Mouse (Mus musculus) megakaryocyte progenitor cell, adult 5-6 weeks (primary cell): Measurements from ENCODE around the gene 4931440F15Rik. TPM values are rescaled to one million over a fixed set of nuclear protein-coding genes. Genes with fewer than 3 reads are reported as not detected.
"Not testable (repeated sequence)": the region's sequence is repeated elsewhere in the genome, so short reads cannot be mapped to it uniquely, and the experiment has no call there.

Experiments used
- ATAC-seq: replicated peaks from 2 replicates; pipeline ENCODE4 v1.8.0; 2016; ENCODE audit warnings: mild to moderate bottlenecking, moderate TSS enrichment, inconsistent platforms; ENCODE audit not compliant: poor library complexity
- total RNA-seq, 2 experiments: library from RNA; stranded (forward) in 1 of 2; stranded (reverse) in 1 of 2; fragments of 157-497, 149-512 nt in 1 of 2; fragments of 200-1000 nt in 1 of 2; gene quantifications; 2 replicates each; pipeline versions ENCODE4 v1.2.3 to v1.2.4; 2015 to 2017

The 4931440F15Rik gene
- total RNA-seq (2015) (not detected in 2 replicates), total RNA-seq (2017) (not detected in 2 replicates)

DNA sequence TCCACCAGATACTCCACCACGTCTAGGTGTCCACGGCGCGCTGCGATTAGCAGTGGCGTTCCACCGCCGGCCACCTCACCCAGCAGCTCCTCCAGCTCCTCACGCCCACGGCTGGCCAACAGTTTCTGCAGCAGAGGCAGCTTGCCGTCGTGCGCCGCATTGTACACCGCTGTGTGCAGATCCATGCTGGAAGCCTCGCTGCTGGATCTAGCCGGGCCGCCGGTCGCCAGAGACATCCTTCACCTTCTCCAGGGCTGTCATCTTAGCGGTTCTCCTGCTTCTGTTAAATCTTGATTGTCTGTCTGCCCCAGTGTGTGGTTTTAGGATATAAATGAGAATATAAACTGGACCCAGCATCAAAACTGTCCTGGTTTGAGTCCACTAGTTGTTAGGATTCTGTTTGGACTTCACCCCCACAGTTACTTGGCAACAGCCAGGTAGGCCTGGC lies at the start of gene 4931440F15Rik:
Gene 4931440F15Rik (minus strand): TSS at position 398 of the 448 bp plus-strand sequence.
- peak; percentile 24; the same call in 1 of the 2 replicates for ATAC-seq

DNA sequence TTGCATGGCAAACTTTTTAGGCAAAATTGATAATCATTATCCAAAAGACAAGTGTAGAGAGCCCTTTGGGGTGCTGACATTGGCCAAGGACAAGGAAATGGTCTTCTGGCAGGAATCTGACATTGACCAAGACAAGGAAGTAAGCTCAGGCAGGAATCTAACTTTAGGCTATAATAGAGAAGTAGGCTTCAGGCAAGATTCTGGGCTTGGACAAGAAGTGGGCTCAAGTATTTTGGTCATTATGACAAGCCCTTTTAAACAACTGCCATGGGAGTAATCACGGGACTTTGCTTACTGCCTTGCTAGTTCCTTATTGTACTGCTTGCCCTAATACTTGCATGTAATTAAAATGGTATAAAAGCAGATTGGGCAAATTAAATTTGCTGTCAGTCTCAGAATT lies 49.3 kb upstream of the 4931440F15Rik start:
- ATAC-seq: not testable (repeated sequence)

DNA sequence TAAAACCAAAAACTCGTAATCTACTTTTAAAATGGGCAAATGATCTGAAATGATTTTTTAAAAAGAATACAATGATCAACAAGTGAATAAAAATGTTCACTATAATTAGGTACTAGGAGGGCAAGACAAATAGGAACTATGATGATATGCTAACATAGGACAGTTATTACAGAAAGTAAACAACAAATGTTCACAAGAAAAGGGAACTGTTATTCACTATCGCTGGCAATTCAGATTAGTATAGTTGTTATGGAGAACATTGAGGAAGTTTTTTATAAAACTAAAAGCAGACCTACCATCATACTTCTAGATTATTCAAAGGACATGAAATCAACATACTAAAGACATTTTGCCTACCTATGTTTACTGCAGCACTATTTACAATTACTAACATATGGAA lies 44.7 kb upstream of the 4931440F15Rik start:
- no peak for ATAC-seq

DNA sequence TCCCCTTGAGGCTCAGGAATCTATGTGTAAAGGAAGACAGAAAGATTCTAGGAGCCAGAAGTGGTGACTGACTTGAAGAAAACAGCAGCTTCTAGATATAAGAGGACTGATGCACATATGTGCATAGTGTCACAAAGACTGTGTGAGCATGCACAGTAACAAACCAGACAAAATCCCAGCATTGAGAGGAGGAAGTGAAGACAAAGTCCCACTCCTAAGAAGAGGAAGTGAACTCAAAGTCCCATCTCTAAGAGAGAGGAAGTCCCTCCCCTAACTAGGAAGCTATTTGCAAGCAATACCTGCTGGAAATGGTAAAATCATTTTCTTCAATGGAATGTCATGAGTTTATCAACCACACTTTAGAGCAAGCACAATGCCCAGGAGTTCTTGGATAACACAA lies 38.8 kb upstream of the 4931440F15Rik start:
- ATAC-seq: peak; percentile 90

DNA sequence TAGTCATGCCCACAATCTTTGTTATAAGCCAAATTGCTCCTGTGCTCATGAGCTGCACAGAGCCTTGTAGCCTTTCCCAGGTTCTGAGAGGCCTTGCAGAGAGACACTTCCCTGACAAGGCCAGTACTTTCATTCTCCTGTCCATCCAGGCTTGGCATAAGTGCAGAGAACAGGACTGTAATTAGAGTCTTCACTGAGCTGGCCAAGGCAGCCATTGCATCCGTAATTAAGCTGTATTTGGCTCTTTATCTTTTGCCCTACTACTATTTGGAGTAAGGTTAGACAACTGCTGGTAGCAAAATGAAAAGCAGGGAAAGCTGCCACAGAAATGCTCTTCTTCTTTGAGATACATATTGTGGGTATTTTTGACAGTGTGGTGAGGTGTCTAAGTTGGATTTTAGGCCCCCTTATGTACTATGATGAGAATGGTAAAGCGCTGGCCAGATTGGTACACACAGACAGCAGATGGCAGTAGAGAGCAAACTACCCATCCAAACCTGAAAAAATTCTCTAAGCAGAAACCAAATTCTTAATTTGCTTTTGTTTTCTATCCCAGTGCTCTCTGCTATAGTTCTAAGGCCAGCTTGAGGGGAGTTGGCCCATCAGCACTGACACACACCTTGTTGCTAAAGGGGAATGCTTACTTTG lies 36.4 kb upstream of the 4931440F15Rik start:
- ATAC-seq: peak; percentile 85

DNA sequence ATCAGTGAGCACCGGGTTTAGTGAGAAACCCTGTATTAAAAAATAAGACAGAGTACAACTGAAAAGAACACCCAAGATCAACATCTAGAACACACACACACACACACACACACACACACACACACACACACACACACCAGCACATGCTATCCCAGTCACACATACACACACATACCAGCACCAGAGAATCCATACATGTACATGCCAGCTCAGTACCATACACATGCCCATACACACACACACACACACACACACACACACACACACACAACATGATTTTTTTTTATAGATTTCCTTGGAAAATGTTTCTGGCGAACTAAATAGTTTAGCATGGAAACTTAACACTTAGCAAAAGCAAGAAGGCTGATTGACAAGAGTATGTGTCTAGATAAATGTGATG lies 35.6 kb upstream of the 4931440F15Rik start:
- no peak for ATAC-seq

DNA sequence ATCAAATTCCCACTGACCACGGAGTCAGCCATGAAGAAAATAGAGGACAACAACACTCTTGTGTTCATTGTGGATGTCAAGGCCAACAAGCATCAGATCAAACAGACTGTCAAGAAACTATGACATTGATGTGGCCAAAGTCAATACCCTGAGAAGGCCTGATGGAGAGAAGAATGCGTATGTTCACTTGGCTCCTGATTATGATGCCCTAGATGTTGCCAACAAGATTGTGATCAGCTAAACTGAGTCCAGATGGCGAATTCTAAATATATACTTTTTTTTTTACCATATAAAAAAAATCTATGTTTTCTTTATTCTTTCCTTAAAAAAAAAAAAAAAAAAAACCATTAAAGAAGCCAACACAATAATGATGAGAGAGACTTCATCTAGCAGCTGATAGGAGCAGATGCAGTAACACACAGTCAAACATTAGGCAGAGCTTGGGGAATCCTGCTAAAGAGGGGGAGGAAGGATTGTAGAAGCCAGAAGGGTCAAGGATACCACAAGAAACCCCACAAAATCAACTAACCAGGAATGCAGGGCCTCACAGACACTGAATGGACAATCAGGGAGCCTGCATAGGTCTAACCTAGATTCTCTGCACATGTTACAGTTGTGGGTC lies 15.2 kb upstream of the 4931440F15Rik start:
- ATAC-seq: no peak

DNA sequence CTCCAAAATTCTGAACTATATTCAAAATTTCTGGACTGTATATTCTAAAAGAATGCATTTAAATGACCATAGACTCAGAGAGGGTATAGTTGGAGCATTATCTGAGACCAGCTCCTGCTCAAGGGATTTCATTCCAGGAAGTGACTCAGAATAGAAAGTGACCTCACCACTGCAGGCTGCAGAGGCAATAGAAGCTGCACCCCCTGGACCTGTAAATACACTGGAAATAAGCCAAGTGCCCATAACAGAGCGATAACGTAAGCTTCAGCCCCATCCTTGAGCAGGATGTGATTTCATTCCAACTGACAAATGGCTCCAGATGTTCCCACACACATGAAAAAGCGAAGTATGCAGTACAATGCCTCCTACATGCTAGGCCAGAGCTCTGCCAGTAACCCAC lies 14.3 kb upstream of the 4931440F15Rik start:
- no peak for ATAC-seq

DNA sequence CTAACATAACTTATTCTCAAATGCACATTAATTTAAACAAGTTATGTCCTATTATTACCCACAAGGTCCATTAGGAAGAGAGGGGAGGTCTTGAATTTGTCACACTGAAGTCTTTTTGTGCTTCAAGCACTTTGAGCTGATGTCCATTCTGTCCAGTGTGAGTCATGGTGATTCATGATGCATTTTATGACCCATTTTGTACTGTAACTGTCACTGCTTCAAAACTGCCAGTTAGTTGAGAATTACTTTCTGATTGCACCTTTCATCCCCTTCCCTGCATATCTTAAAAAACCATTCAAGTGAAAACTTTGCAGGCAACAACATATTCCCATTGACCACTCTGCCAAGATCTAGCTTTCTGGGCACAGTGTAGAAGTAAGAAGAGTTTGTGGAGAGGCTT lies 11.6 kb upstream of the 4931440F15Rik start:
- no peak for ATAC-seq

DNA sequence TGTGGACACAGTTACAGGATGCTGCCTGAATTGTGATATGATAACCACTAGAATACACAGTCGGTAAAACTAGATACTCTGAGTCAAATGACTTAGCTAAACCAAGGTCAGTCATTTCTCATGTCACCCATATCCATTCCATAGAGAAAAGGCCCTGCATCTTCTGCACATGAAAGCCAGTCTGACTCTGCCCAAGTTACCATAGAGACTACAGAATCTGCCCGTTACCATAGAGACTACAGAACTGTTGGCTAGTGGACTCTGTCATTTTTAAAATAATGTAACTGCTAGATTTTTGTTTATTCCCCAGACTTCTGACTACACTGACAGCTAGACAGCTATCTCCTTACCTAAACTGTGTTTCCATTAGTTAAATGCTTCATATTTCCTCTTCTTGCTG lies 2.3 kb upstream of the 4931440F15Rik start:
- ATAC-seq: no peak

DNA sequence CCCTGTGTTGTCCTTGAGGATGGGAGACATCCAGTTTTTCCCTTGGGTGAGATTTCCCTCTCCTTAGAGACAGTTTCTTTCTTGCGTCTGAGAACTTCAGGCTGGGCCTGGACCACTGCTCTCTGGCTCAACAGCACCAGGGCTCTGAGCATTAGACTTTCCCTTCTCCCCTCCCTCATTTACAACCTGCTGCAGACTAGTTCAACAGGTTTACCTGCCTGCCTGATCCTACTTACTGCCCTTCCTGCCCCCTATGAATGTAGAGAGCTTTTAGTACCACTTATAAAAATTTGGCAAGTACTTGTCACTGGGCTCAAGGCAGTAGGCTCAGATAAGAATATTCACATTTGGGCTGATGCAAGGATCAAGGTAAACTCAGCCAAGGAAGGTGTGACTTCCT lies 533 bp upstream of the 4931440F15Rik start:
- ATAC-seq: no peak

DNA sequence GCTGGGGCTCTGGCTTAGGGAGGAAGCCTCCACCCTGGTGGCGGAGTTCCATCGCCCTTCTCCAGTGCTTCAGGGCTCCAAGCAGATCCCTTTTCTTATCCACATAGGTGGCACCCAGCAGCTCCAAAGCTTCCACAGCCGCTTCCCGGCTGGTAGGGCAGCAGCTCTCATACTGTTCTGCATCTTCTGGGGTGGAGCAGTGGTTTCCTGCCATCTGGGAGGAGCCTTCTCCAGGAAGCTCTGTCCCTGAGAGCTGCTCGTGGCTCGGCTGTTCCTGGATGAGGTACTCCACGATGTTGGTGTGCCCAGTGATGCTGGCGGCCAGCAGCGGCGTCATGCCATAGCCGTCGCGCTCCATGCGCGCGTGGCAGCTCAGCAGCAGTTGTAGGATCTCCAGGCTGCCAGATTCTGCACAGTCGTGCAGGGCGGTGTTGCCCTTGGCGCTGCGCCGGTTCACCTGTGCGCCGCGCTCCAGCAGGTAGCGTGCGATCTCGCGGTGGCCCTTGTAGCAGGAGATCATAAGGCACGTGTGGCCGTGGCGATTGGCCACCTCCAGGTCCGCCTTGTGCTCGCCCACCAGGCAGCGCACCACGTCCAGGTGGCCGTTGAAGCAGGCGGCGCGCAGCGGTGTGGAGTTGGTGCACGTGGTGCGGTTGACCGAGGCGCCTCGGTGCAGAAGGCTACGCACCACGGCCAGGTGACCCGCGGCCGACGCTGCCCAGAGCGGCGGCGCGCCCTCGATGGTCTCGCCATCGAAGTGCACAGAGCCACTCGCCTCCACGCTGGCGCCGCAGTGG lies 796 bp downstream of the 4931440F15Rik start:
- ATAC-seq: peak; percentile 54

DNA sequence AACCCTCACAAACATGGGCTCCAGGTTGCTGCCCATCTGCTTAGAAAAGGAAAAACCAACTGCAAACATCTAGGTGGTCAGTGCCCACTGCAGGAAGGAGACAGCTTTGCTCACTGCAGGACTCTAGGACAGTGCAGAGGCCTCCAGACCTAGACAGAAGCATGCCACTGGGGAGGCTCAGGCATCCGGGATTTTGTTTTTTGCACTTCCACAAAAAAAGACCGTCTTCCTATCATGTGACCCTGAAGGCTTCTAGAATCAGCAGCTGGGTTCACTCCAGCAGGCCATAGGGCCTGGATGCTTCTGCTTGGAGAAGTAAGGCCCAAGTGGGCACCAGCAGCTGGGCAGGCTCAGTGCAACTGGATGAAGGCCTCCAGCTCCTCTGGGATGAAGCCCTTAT lies 2.3 kb downstream of the 4931440F15Rik start:
- no peak for ATAC-seq

DNA sequence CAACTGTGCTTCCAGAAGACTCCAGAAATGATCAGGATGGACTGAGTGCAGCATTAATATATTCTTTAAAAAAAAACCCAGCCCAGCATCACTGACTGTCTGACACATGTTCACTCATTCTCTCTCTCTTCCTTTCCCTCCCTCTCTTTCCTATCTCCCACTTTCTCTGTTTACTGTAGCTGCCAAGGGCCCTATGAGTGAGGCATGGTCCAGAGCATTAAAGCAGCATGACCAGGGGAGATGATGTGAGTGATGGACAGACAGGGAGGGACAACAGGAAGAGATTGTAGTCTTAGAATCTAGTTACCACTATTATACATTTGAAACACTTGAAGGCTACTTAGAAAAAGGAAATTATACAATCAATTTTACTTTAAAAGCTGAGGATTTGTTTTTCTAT lies 9.8 kb downstream of the 4931440F15Rik start:
- no peak for ATAC-seq

DNA sequence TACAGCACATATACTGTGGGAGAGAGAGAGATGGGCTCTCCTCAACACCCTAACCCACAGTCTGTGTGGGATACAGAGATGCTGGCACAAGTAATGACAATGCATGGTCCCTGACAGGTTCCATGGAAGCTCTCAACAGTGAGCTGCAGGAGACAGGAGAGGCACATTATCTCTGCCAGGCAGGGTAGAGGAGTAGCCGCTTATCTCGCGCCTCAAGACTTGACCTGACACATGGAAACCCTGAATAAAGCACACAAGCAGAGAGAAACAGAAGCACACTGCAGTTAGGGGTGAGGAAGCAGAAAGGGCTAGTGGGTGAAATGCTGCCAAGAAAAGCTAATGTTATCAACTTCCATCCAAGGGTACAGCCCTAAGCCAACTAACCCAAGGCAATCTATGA lies 10.2 kb downstream of the 4931440F15Rik start:
- ATAC-seq: peak; percentile 96

DNA sequence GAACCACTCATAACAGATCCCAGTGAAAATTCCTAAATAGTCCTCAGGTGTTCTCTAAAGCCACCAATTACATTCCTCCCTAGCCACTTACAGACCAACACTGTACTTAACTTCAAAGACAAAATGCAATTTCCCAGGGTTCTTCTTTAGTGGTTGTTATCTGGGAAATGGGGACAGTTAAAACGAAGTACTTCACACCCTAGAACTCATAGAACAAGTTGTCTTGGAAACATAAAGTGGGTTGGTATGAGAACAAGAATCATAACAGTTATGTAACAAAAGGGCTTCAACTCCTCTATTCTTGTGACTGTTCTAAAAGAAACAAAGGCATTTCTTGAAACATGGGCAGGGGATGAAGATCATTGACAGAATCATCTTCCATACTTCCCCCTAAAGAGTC lies 12.2 kb downstream of the 4931440F15Rik start:
- ATAC-seq: no peak

DNA sequence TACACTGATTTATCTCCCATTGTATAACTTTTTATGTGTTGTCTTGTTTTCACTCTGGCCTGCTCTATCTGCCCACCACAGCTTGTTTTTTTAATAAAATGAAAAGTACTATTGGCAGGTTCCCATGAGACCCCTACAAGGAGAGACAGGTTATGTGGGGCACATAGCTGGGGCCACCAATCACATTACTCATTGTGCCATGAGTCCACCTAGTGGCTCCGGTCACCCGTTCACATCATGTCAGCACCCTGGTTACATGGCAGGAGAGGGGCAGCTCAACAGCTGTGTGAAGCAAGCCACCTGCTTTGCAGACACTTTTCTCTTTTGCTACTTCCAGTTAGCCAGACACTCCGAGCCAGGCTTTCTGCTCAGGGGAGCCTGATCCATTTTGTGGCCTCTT lies 13.0 kb downstream of the 4931440F15Rik start:
- ATAC-seq: no peak

DNA sequence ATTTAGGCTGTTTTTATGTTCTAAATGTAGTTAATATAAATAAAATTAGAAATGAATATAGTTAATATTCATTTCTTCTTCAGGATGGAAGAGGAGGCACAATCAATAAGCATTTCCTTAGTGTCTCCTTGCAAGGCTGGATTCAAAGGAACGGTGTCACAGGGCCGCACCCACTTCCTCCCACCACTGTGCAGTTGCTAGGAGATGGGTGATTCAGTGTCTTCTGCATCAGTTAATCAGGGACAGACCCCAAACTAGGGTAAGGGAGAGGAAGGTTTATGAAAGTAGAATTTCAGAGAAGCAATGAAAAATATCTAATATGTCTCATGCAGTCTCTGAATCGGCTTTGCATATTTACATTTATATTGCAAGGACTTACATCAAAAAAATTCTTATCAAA lies 15.1 kb downstream of the 4931440F15Rik start:
- no peak for ATAC-seq

DNA sequence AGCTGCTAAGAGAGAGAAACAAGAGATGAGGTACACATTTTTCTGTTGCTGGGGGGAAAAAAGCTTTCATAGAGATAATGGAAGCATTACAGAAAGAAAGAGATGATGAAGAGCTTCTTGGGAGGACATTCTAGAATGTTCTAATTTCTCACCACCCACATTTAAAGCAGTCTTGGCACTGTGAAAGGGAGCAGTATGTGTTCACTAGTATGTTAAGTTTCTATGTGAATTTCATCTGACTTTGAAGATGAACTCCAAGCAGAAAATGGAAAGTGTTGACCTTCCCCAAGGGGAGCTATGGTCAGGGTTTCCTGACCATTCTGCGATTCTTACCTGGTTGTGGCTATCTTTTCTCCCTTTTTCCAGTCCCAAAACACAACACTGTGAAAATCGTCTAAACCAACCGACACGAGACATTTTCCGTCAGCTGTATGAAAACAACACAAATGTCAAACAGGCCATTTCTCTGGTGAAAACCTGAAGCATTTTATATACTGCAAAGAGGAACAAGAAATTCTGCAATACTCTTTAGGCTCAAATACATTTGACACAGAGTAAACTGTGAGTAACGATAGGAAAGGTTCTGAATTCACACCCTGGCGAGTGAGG lies 16.4 kb downstream of the 4931440F15Rik start:
- ATAC-seq: 0 out of 2 replicates have a peak, but pooled peaks have one; percentile 12

DNA sequence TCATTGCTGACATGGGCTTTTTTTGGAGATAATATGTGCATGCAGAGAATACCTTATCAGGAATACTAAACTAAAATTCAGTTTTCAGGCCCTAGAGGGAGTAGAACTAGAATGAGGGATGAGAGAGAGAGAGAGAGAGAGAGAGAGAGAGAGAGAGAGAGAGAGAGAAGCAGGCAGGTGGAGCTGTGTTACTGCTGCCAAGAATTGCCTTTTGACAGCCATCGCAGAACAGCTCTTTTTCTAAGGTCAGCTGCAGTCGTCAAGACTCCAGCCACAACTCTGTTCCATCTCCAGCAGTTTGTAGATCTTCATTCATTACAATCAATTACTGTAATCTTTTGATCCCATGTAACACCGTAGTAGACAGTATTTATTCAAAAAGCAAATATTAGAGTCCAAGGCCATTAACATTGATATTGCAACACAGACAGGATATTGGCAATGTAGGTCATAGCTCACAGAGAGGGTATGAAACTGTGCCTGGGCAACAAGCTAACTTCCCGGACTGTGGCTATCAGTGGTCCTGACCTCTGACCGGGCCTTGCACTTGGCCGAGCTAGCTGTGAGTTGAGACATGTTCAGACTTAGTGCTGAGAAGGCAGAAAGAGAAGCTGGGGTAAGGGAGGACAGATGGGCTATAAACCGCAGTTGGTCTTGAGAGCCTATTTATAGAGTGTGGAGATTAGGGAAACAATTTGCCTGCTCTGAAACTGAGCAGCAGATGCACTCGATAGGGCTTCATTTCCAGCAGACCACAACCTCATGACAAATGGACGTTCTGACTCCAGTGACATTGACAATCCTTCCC lies 17.1 kb downstream of the 4931440F15Rik start:
- ATAC-seq: peak; percentile 75

DNA sequence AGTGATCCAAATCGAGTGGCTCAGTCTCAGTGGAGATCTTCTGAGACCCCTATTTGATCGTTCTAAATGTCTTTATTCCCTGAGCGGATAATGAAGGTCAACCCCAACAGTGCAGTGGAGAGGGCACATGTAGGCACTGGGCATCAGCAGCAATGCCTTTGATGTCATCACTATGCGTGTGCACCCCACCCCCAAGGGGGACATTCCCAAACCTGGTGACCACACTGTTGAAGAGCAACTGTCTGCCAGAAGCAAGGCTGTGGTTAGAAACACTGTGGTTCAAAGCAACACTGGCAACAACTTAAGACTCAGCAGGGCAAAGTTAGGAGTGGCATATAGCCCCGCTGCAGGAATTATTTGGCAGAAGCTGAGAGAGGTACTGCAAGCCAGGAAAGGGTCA lies 18.1 kb downstream of the 4931440F15Rik start:
- ATAC-seq: peak; percentile 37
